Mouse (Mus musculus) cerebellum, adult 8-10 months (tissue): ENCODE results near the gene Plekhj1.
"Not testable (repeated sequence)": the region's sequence is repeated elsewhere in the genome, so short reads cannot be mapped to it uniquely, and the experiment has no call there.

Experiments used
- DNase-seq: peaks from one replicate; pipeline ENCODE4 v3.0.0; 2022

The Plekhj1 gene

DNA sequence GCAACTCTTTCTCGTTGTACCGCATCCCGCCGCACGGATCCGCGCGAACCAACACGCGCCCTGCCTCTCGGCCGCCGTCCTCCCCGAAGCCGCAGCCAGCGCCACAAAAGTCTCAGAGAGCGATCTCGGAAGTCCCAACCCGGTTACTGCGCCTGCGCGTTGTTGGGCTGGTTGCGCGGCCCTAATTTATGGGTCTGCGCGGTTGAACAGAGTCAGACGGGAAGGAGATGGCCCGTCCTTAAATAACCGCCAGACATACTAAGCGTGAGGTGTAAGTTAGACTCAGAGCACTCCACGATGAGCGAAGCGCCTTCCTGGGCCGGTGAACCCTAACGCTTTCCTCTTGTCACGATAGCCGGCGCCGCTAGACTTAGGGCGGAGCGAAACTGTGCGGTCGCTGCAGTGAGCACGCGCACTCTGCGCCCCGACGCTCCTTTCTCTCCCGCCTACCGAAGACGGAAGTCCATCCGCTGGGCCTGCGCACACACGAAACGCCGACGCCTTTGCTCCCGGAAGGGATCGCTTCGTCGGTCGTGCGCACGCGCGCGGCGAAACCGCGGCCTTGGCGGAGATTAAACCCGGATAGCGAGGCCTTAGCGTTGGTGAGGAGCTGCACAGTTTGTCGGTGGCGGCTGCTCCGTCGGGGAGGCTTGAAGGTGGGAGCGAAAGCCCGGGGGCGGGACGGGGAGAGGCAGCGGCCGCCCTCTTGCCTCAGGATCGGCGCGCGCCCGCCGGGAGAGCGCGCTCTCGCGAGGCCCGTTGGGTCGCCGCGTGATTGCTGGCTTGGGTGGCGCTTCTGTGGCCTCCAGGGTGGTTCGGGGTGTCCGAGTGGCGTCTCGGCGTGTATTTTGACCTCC is at the start of gene Plekhj1, which contains the start of gene Sf3a2:
Gene Plekhj1, minus strand, starts transcription at position 477 of the 857 bp plus-strand sequence.
Gene Sf3a2, plus strand, starts transcription at position 49 of the 857 bp plus-strand sequence.
- peak; percentile 97 for DNase-seq

DNA sequence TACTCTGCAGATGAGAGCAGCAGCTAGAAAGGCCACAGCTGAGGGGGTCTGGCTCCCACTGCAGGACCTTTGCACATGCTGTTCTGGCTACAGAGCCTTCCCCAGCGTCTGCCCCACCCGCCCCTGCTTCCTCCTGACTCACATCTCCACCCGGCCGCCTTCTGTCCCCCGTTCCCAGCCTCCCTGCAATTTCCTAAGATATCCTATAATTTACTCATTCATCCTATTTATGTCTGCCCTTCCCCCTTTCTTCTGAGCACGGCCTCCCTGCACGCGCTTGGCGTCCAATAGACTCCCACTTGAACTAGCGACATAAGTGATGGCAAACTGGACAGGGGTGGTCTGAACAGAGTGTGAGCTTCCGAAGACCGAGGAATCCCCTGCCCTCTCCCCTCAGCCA is 47.3 kb upstream of the Plekhj1 start:
- no peak for DNase-seq

DNA sequence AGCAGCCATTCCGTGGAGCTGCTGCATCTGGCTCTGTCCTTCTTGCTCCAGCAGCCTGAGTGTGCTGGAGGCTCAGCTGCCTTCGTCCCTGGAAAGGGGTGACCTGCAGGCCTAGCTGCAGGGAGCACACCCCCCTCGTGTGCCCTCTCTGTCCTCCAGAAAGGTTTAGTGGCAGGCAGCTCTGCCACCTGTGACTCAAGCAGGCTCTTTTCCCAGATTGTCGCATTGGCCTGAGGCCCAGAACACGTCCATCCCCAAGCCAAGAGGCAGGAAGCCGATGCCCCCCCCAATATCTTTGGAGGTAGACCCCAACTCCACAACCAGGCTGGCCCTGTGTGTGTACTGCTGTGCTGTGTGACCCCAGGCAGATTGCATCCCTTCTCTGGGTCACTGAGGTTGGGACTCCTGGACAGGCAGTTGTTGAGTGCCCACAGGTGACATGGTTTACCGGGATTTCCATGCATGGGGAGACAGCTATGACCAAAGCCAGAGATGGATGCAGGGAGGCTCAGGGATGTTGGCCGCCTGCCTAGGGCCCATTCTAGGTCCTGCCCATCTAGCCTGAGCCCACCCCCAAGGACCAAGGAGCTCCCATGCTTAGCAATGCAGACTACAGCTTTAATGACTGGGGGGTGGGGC is 46.7 kb upstream of the Plekhj1 start:
- no peak for DNase-seq

DNA sequence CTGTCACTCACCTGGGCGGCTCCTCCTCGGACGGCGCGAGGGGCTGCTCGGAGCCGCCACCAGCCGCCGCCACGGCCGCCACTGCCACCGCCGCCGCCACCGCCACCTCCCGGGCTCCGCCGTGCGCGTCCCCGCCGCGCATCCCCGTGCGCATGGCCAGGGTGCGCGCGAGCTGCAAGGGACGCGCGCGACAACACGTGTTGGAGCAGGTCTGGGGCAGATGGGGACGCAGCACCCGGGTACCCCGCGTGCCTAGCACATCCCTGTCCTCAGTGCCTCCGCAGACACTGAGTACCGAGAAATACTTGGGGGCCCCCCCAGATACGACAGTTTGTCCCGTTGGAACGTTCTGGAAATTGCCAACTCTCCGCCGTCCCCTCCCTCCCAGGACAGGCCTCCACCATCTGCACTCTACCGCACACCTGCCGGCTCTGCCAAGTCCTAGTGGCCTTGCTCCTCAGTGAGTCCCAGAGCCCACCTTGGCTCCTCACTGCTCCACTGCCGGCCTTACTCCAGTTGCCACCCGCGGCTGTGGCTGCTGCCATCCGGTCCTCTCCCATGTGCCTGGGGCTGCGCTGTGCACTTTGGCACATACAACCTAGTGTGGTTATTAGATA is 45.6 kb upstream of the Plekhj1 start, which contains the start of gene Lingo3:
Gene Lingo3, minus strand, starts transcription at position 109 of the 617 bp plus-strand sequence.
- DNase-seq = peak; percentile 77

DNA sequence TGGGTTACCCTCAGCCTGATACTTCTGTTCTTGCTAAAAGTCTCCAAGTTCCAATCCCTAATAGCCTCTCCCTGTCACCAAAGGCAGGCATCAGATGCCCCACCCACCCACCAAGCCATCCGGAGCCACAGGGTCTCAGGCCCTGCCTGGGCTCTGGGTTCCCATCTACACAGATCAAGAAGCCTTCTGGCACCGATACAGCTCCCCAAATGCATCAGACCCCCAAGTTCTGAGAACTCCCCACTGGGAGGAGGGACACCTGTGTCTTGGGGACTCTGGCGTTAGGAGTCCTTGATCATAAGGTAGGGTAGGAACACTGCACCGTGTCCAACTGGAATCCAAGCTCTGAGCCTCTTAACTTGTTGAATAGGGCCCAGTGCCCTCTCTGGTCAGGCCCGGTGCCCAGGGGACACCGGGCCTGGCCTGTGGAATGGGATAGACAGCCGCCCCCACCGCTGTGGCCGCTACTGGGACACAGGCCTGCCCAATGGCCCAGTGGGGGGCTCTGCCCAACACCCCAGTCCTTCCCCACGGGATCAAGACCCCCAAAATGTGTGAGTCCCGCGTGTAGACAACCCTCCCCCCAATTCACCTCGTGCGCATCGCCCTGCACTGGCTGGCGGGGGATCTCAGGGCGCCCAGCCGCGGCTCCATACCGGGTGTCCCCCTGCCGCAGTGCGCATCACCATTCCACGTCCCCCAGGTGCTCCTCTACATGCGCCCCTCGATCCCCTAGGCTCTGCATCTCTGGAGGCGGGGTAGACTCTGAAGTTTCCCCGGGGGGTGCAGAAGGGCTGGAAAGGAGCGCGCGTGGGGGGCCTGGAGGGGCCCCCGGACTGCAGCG is 44.9 kb upstream of the Plekhj1 start:
- DNase-seq = no peak

DNA sequence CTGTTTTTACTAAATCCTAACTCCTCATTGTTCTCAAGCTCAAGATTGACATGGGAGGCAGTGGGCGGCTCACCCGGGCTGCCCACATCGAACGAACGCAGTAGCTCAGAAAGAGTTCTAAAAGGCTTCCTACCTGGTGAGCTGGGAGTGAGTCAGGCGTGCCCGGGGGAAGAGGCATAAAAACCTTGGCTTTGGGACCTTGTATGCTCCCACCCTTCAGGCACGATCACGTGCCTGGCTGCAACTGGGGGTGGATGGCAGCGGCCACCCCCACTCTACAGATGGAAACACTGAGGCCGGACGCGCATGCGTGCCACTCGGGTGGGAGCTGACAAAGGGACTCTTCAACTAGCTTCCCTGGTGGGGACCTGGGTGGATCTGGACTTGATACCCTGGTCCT is 43.9 kb upstream of the Plekhj1 start:
- DNase-seq = peak; percentile 36

DNA sequence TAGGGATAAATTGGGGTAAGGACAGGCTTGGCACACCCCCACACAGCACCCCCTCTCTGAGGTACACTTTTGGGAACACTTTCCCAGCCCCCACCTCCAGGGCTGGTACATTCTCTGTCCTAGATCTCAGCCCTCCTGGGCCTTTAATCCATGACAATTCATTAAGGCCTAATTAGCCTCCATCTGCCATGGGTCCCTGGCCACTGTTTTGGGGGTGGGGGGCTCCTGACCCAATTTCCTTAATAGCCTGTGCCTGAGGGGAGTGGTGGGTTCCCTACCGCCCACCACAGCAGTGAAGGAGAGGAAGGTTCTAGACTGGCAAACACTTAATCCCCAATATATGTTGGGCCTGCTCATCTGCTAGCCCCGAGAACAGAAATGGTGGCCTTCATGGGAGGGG is 43.3 kb upstream of the Plekhj1 start:
- DNase-seq = peak; percentile 33

DNA sequence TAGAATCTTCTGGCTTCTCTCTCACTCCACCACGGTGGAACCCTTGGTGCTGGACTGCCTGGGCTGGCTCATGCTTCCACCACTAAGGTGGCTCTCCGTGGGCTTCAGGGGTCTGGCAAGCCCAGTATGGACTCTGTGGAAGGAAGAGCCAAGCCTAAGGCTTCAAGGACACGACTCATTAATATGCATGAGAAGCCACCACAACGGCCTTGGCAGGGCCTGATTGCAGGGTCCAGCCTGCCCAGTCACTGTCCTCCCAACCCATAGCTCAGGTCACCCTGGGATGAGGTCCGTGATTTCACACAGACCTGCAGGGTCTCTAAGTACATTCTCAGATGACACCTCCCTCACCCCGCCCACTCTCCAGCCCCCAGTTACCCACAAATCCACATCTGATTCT is 41.4 kb upstream of the Plekhj1 start:
- no peak for DNase-seq

DNA sequence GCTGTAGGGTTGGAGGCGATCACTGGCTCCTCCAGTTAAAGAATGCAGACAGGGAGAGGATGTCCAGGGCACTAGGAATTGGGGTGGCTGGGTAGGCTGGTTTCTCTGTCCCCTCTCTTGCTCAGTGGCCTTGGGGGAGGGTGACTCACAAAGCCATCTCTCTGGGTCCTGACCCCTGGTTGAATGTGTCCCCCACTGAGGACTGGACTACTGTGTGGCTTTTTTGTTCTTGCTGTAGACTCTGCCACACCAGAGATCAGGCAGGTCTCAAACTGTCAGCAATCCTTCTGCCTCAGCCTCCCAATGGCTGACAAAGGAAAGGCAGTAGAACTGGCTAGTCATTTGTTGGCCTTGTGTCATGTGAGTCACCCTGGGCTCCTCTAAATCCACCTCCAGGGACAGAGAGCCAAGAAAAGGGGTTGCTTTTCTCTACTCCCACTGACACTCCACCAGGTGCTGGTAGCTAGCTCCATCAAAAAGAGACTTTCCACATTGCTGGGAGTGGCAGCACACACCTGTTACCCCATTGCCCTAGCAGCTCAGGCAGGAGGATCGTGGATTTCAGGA is 40.0 kb upstream of the Plekhj1 start:
- peak; percentile 41 for DNase-seq

DNA sequence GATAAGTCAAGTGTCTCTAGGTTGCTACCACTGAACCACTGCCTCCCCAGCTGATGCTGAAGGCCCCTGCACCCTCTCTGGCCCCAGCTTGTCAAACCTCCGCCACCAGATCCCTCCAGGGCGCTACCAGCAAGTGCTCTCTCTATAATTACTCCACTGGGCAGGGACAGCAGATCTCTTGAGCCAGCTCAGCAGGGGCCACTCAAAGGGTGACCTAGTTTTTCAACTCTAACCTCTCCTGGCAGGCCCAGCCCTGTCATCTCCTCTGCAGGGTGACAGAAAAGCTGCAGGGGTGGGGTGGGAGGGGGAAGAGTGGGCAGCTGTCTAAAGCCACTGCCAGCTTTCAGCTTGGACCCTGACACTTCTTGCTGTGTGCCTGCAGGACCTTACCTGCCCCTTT is 39.4 kb upstream of the Plekhj1 start:
- DNase-seq = peak; percentile 64

DNA sequence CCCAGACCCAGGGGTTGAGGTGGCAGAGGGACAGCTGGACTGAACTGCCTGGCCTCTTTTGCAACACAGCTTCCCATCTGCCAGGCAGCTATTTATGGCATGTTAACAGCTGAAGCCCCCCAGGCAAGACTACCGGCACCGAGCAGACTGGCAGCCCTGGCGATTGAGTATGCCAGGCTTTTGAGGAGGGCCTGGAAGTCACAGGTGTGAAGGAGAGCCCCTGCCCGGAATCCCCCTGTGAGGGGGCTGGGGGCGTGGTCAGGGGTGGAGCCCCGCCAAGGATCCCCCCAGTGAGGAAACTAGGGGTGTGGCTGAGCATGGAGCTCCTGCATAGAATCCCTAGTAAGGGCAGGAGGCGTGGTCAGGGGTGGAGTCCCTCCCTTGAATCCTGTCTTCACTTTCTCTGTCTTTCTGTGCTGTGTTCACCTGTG is 38.5 kb upstream of the Plekhj1 start:
- DNase-seq = peak; percentile 57

DNA sequence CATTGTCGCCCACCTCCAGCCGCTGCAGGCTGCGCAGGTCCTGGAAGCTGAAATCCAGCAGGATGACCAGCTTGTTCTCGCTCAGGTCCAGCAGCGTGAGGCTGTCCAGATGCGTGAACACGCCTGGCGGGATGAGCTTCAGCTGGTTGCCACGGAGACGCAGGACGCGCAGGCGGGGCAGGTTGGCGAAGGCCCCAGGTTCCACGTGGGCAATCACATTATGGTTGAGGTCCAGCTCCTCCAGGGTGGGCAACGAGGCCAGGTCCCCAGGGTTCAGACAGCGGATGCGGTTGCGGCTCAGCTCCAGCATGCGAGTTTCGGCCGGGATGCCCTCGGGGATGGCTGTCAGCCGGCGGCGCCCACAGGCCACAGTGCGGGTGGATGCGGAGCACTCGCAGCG is 37.2 kb upstream of the Plekhj1 start:
- DNase-seq = no peak

DNA sequence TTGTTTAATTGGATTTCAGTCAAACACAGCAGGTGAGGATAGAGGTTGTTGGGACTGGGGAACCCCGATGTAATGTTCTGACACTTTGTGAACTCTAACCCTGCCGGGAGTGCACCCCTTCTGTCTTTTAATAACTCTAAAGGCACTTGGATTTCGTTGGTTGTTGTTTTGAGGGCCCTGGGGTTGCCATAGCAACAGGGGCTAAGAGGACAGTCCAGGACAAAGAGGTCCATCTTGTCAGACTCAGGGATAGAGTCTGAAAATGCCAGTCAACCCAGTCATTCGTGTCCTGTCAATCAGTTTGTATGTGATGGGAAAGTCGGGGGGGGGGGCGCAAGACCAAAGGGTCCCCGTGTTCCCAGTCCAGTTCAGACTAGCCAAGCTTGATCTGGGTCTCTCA is 34.4 kb upstream of the Plekhj1 start:
- DNase-seq = no peak

DNA sequence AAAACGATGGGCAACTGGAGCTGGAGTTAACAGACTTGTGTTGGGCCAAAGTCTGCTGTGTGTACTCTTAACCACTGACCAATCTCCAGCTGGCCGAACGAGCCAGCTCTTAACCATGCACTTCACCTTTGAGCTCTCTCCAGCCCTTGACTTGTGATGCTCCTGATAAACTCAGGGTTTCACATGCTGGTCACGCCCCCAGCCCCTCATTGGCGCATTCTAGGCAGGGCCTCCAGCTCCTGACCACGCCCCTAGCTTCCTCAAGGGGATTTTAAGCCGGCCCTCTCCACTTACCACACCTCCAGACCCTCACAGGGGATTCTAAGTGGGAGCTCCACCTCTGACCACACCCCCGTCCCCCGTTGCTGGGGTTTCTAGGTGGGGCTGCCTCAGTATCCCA is 32.7 kb upstream of the Plekhj1 start:
- DNase-seq = no peak

DNA sequence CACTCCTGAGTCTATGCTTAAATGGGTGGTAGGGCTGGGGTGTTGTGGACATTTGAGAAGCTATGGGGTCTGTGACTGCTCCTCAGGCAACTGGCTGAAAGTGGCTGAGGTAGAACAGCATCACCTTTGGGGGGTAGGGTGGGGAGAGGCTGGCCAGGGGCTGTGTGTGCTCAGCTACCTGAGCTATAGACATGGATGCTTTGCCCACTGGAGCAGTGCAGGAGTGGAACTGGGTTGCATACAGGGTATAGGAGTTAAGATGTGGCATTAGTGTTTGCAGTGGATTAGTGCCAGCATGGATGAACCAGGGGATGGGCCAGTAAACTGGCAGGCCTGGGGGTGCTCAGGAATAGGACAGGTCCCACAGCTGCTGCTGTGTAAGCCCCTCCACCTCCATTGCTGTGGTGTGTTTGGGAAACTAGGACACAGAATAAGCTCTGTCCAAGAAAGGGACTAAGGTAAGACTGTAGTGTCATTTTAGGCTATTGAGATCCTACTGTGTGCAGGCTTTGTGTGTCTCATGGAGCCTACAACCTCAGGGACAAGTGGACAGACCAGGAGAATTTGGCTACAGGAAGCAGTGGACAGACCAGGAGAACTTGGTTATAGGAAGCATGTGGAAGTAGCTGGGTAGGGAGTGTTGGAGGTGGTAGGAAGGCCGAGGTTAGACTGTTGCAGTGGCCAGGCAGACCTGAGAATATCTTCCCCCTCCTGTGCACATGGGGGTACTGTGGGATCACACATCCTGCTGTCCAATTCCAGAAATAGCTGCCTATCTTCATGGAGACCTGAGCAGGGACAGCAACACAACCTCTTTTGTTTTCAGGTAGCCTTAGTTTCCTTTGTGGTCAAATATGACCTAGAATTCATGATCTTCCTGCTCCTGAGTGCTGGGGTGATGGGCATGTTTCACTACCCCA is 31.2 kb upstream of the Plekhj1 start:
- no peak for DNase-seq

DNA sequence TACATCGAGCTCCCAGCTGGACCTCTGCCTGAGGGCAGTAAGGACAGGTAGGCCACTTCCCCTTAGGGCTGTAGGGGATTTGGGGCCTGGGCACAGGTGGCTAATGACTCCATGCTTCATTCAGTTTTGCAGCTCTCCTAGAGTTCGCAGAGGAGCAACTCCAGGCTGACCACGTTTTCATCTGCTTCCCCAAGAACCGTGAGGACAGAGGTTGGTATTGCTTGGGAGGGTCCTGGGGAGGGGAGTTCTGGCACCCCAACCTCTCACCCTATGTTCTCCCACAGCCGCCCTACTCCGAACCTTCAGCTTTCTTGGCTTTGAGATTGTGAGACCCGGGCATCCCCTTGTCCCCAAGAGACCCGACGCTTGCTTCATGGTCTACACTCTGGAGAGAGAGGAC is 30.2 kb upstream of the Plekhj1 start:
- not testable (repeated sequence) for DNase-seq

DNA sequence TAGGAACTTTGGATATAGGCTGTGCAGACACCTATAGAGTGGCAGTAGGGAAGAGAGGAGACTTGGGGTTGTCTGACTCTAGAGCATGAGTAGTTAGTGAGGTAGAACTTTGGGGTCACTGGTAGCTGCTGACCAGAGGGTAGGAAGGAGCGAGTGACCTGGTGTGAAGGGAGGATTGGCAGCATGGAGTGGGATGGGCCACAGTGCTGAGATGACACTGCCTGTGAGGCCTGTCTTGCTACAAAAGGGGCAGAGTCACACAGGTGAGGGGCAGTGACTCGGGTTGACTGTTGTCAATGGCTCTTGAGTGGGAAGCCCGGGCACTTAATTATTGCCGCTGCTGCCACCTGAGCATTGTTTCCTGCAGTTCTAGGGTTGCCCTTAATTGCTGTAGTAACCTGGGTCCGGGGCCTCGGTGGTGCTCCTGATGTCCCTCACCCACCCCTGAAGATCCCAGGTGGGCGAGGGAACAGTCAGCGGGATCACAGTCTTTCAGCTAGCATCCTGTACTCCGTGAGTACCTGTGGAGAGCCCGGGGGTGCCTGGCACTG is 29.5 kb upstream of the Plekhj1 start:
- no peak for DNase-seq

DNA sequence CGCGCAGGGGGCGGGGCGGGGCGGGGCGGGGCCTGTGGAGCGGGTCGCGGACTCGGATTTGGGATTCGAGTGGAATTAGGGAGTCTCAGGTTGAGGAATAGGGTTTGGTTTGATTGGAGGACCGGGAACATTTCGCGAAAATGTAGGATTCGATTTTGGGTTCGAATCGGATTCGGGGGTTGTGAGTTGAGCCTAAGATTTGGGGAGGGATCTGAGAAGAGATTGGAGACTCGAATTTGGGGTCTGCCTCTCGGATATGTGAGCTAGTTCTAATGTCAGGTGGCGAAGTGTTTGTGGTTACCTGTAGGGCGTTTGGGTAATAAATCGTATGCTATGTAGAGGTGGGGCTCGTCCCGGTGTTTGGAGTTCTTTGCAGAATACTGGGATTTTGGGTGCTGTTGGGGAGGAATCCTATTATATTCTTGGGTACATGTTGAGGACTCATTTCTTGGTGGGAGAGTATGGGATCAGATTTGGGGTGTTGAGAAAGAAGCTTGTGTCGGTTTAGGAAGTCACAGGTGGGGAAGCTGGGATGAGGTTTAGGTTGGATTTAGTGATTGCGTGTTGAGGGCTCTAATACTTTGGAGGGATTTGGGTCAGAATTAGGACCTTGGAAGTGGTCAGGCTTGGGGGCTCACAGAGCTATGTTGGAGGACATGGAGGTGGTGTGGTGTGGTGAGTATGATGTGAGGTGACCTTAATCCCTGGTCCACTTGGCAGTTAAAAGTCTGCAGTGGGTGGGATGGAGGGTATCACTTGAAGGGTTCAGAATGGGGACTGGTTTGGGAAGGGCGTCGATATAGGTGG is 28.8 kb upstream of the Plekhj1 start:
- no peak for DNase-seq

DNA sequence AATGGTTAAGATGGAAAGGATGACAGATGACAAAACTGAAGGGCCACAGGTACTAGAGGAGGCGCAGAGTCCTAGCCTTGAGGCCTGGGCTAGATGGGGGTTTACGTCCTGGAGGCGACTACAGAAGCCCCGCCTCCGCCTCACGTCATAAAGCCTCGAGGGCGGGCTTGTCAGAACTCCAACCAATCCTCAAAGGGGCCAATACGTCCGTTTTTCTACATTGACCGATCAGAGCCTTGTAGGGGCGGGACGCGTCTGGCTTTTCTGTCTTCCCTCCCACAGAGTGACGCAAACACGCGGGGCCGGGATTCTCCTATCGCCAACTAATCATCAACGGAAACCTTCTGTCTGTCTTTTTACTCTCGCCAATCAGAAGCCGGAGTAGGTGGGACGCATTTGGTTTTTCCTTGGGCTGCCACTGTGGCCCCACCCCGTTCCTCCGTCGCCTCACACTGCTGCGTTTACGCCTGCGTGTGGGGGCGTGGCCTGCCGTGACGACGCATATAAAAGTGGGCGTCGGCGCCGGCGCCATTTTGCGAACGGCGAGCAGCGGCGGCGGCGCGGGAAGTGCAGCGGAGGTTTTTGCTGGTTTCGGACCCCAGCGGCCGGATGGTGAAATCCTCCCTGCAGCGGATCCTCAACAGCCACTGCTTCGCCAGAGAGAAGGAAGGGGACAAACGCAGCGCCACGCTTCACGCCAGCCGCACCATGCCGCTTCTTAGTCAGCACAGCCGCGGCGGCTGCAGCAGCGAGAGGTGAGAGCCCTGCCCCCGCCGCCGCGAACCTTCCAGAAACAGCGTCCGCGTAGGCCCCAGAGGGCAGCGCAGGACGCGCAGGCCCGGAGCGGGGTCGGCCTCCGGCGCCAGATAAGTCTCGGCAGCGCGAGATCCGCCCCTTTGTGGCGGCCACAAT is 28.0 kb upstream of the Plekhj1 start, which contains the start of gene Oaz1:
Gene Oaz1, plus strand, starts transcription at position 506 of the 912 bp plus-strand sequence.
- DNase-seq = peak; percentile 99
